7 mouse cellular contexts compared by ENCODE assay signal in genomic region chr14:55015767-55016111, GRCm38 (mm10). TPM values are rescaled to one million over a fixed set of nuclear protein-coding genes. Genes with fewer than 3 reads are reported as not detected.
DNase-seq lines count a peak whose midpoint lies in the region; ATAC-seq and TF ChIP-seq lines count a peak whose summit lies in the region.

No protein-coding gene starts in this region.

- H3K9me3 ChIP-seq in lung, embryonic 15.5 days = no peaks in the 10 kb centered on the region
- no peaks in the 10 kb centered on the region for H3K9me3 ChIP-seq in embryonic facial prominence, embryonic 13.5 days
- H3K9me3 ChIP-seq in intestine, postnatal 0 days (ENCODE audit: control insufficient read depth) = no peaks in the 10 kb centered on the region
- H3K9me3 ChIP-seq in neural tube, embryonic 13.5 days = no peaks in the 10 kb centered on the region

- peak overlapping the region; percentile 42 for H3K27ac ChIP-seq in lung, embryonic 15.5 days
- peak overlapping the region; percentile 88 for H3K27ac ChIP-seq in embryonic facial prominence, embryonic 13.5 days
- peak overlapping the region; percentile 76 for H3K27ac ChIP-seq in intestine, postnatal 0 days (ENCODE audit: low read depth, low read length)
- peak overlapping the region; percentile 76 for H3K27ac ChIP-seq in neural tube, embryonic 13.5 days (replicated peaks)

- H3K27me3 ChIP-seq in lung, embryonic 15.5 days = no peaks in the 10 kb centered on the region
- no peaks in the 10 kb centered on the region for H3K27me3 ChIP-seq in embryonic facial prominence, embryonic 13.5 days
- no peaks in the 10 kb centered on the region for H3K27me3 ChIP-seq in intestine, postnatal 0 days (replicated peaks; ENCODE audit: control insufficient read depth, insufficient read depth, low read length)
- no peaks in the 10 kb centered on the region for H3K27me3 ChIP-seq in neural tube, embryonic 13.5 days

- no peak for DNase-seq in lung, postnatal 4 days
- DNase-seq in ovary, postnatal 14 days (ENCODE audit: low spot score) = no peak
- no peak for DNase-seq in adrenal gland, adult 8-10 months

- H3K36me3 ChIP-seq in lung, embryonic 15.5 days = peaks cover 31% of the 10 kb centered on the region
- H3K36me3 ChIP-seq in embryonic facial prominence, embryonic 13.5 days = peaks cover 23% of the 10 kb centered on the region
- H3K36me3 ChIP-seq in intestine, postnatal 0 days (ENCODE audit: control insufficient read depth, insufficient read depth) = peaks cover 13% of the 10 kb centered on the region; the same call in 1 of the 2 replicates
- H3K36me3 ChIP-seq in neural tube, embryonic 13.5 days = peaks cover 24% of the 10 kb centered on the region

- peak overlapping the region; percentile 79 for H3K4me2 ChIP-seq in lung, embryonic 15.5 days
- H3K4me2 ChIP-seq in embryonic facial prominence, embryonic 13.5 days = peak overlapping the region; percentile 83
- H3K4me2 ChIP-seq in intestine, postnatal 0 days (replicated peaks; ENCODE audit: low read depth) = peak overlapping the region; percentile 77
- H3K4me2 ChIP-seq in neural tube, embryonic 13.5 days = peak overlapping the region; percentile 83

- peak overlapping the region; percentile 73 for H3K4me3 ChIP-seq in lung, embryonic 15.5 days
- H3K4me3 ChIP-seq in embryonic facial prominence, embryonic 13.5 days = peak overlapping the region; percentile 86
- H3K4me3 ChIP-seq in intestine, postnatal 0 days (ENCODE audit: low read depth, low read length) = peak overlapping the region; percentile 80
- H3K4me3 ChIP-seq in neural tube, embryonic 13.5 days = peak overlapping the region; percentile 85

- under 1% methylated on average over 17 of the region's 17 CpGs for WGBS in lung, embryonic 15.5 days
- under 1% methylated on average over 17 of the region's 17 CpGs for WGBS in embryonic facial prominence, embryonic 13.5 days
- under 1% methylated on average over 17 of the region's 17 CpGs for WGBS in intestine, postnatal 0 days
- WGBS in neural tube, embryonic 13.5 days = 0% methylated on average over 17 of the region's 17 CpGs

- H3K9ac ChIP-seq in lung, embryonic 15.5 days = peak overlapping the region; percentile 77
- H3K9ac ChIP-seq in embryonic facial prominence, embryonic 13.5 days = peak overlapping the region; percentile 91
- H3K9ac ChIP-seq in intestine, postnatal 0 days (ENCODE audit: low read depth, low read length) = peak overlapping the region; percentile 70
- peak overlapping the region; percentile 83 for H3K9ac ChIP-seq in neural tube, embryonic 13.5 days

- H3K4me1 ChIP-seq in lung, embryonic 15.5 days = peaks cover 13% of the 10 kb centered on the region
- H3K4me1 ChIP-seq in embryonic facial prominence, embryonic 13.5 days = no peaks in the 10 kb centered on the region
- no peaks in the 10 kb centered on the region for H3K4me1 ChIP-seq in intestine, postnatal 0 days (replicated peaks; ENCODE audit: control insufficient read depth, insufficient read depth, low read length)
- peaks cover 19% of the 10 kb centered on the region for H3K4me1 ChIP-seq in neural tube, embryonic 13.5 days (replicated peaks)

- TF ChIP-seq CTCF in intestine, postnatal 0 days (IDR thresholded peaks at IDR 0.05; ENCODE audit: low read depth) = no peak

- ATAC-seq in lung, embryonic 15.5 days (ENCODE audit: borderline replicate concordance, extremely low read depth, low FRiP score, low TSS enrichment) = no peak; the same call in 1 of the 2 replicates
- ATAC-seq in embryonic facial prominence, embryonic 13.5 days (ENCODE audit: insufficient number of reproducible peaks, insufficient read depth, low FRiP score, low TSS enrichment, low read depth) = no peak
- ATAC-seq in intestine, postnatal 0 days = no peak; the same call in 1 of the 2 replicates
- ATAC-seq in neural tube, embryonic 13.5 days (ENCODE audit: low read depth) = no peak; the same call in 1 of the 2 replicates

RNA-seq across cellular contexts. Expression of gene Ngdn, which starts 0.5 kb away (rescaled TPM):
- 81.1 and 81.3 TPM in 2 replicates for polyA plus RNA-seq in lung, embryonic 15.5 days (2015; fragmentation: Nextera tagmentation; extraction: Ambion mirVana)
- polyA plus RNA-seq in embryonic facial prominence, embryonic 13.5 days (2015; fragmentation: Nextera tagmentation; extraction: Ambion mirVana) = 82.4 and 84.5 TPM in 2 replicates
- 69.4 and 77.9 TPM in 2 replicates for polyA plus RNA-seq in intestine, postnatal 0 days (2015; fragmentation: Nextera tagmentation; extraction: Ambion mirVana)
- 56.4 and 61.9 TPM in 2 replicates for polyA plus RNA-seq in neural tube, embryonic 13.5 days (2015; fragmentation: Nextera tagmentation; extraction: Ambion mirVana)
- total RNA-seq in adrenal gland, adult 8-10 months (2022) = 10 to 100 TPM; 35.3 to 44.0 (median 39.4) TPM

RNA-seq across cellular contexts. Expression of gene Myh7, which starts 21.3 kb away (rescaled TPM):
- polyA plus RNA-seq in lung, embryonic 15.5 days (2015; fragmentation: Nextera tagmentation; extraction: Ambion mirVana) = 29.1 and 71.2 TPM in 2 replicates
- polyA plus RNA-seq in embryonic facial prominence, embryonic 13.5 days (2015; fragmentation: Nextera tagmentation; extraction: Ambion mirVana) = 3.3 and 10.8 TPM in 2 replicates
- polyA plus RNA-seq in intestine, postnatal 0 days (2015; fragmentation: Nextera tagmentation; extraction: Ambion mirVana) = 3.9 and 5.6 TPM in 2 replicates
- 7.6 and 10.3 TPM in 2 replicates for polyA plus RNA-seq in neural tube, embryonic 13.5 days (2015; fragmentation: Nextera tagmentation; extraction: Ambion mirVana)
- total RNA-seq in adrenal gland, adult 8-10 months (2022) = not detected

RNA-seq across cellular contexts. Expression of gene Gm17428, which starts 39.0 kb away (rescaled TPM):
- not detected in 2 replicates for polyA plus RNA-seq in lung, embryonic 15.5 days (2015; fragmentation: Nextera tagmentation; extraction: Ambion mirVana)
- polyA plus RNA-seq in embryonic facial prominence, embryonic 13.5 days (2015; fragmentation: Nextera tagmentation; extraction: Ambion mirVana) = not detected in 2 replicates
- not detected in 2 replicates for polyA plus RNA-seq in intestine, postnatal 0 days (2015; fragmentation: Nextera tagmentation; extraction: Ambion mirVana)
- polyA plus RNA-seq in neural tube, embryonic 13.5 days (2015; fragmentation: Nextera tagmentation; extraction: Ambion mirVana) = not detected in 2 replicates
- total RNA-seq in adrenal gland, adult 8-10 months (2022) = not detected

RNA-seq across cellular contexts. Expression of gene Myh6, which starts 49.0 kb away (rescaled TPM):
- polyA plus RNA-seq in lung, embryonic 15.5 days (2015; fragmentation: Nextera tagmentation; extraction: Ambion mirVana) = 70.4 and 166 TPM in 2 replicates
- polyA plus RNA-seq in embryonic facial prominence, embryonic 13.5 days (2015; fragmentation: Nextera tagmentation; extraction: Ambion mirVana) = 0.74 and 4.9 TPM in 2 replicates
- 0.53 TPM in 1 of 2 replicates, not detected in the other for polyA plus RNA-seq in intestine, postnatal 0 days (2015; fragmentation: Nextera tagmentation; extraction: Ambion mirVana)
- polyA plus RNA-seq in neural tube, embryonic 13.5 days (2015; fragmentation: Nextera tagmentation; extraction: Ambion mirVana) = 1.6 and 2.3 TPM in 2 replicates
- total RNA-seq in adrenal gland, adult 8-10 months (2022) = not detected
